Mouse (Mus musculus) forebrain, postnatal 0 days (tissue): ENCODE measurements around the gene 1110059E24Rik. TPM values are rescaled to one million over a fixed set of nuclear protein-coding genes. Genes with fewer than 3 reads are reported as not detected.

Experiments
- ATAC-seq: fragments of 200-750 bp; cut with Nextera tagmentation; 2 replicates; pipeline ENCODE4 v1.8.0; 2017; ENCODE audit warnings: mild to moderate bottlenecking, moderate library complexity
- DNase-seq: peaks from one replicate; pipeline ENCODE4 v3.0.0-alpha.2; 2015
- H3K27ac ChIP-seq: fragments of 300-500 bp; sonication (generic); 2 replicates; pipeline ENCODE4 v1.5.1; 2014; ENCODE audit warnings: low read depth, mild to moderate bottlenecking, antibody characterized with exemption, low read length, moderate library complexity, mixed read lengths
- H3K27me3 ChIP-seq: fragments of 300-500 bp; sonication (generic); 2 replicates; pipeline ENCODE4 v1.6.1; 2014; ENCODE audit warnings: mild to moderate bottlenecking, low read length, mixed read lengths; ENCODE audit not compliant: insufficient read depth
- H3K36me3 ChIP-seq: fragments of 300-500 bp; sonication (generic); 2 replicates; pipeline ENCODE4 v1.6.1; 2014; ENCODE audit warnings: mild to moderate bottlenecking, moderate library complexity; ENCODE audit not compliant: insufficient read depth
- H3K4me1 ChIP-seq: fragments of 300-500 bp; sonication (generic); 2 replicates; pipeline ENCODE4 v1.6.1; 2014; ENCODE audit warnings: antibody characterized with exemption; ENCODE audit not compliant: insufficient read depth
- H3K4me2 ChIP-seq: fragments of 300-500 bp; sonication (generic); 2 replicates; pipeline ENCODE4 v1.6.1; 2014; ENCODE audit warnings: low read depth, mild to moderate bottlenecking, moderate library complexity
- H3K4me3 ChIP-seq: fragments of 300-500 bp; sonication (generic); 2 replicates; pipeline ENCODE4 v1.5.1; 2014; ENCODE audit warnings: low read depth, low read length, mixed read lengths
- H3K9ac ChIP-seq: fragments of 300-500 bp; sonication (generic); 2 replicates; pipeline ENCODE4 v1.6.1; 2014; ENCODE audit warnings: mild to moderate bottlenecking
- H3K9me3 ChIP-seq: fragments of 300-500 bp; sonication (generic); 2 replicates; pipeline ENCODE4 v1.6.1; 2016; ENCODE audit warnings: low read length
- CTCF ChIP-seq: sonication (generic); IDR thresholded peaks from 2 replicates; pipeline ENCODE4 v1.5.1; 2016; ENCODE audit warnings: antibody characterized with exemption, control low read depth, low read depth
- WGBS: fragments of 180-500 bp; shearing (Covaris S2); extraction: QIAGEN DNeasy Blood & Tissue Kit; methylation state at CpG from one replicate; pipeline ENCODE4 v1.1.7; 2014; 5-methylcytosine and 5-hydroxymethylcytosine counted together
- polyA plus RNA-seq: library from polyadenylated mRNA; unstranded; fragments of >200 nt; fragmentation: Nextera tagmentation; extraction: Ambion mirVana; gene quantifications from 2 replicates; pipeline ENCODE4 v1.2.1, GENCODE M21; 2015
- total RNA-seq: library from RNA; depleted of rRNA; stranded (reverse); fragments of >200 nt; gene quantifications from 2 replicates; pipeline ENCODE4 v1.2.3, GENCODE M21; 2014; rRNA removed

The 1110059E24Rik gene
- total RNA-seq (36.5 and 45.8 TPM in 2 replicates), polyA plus RNA-seq (55.5 and 56.9 TPM in 2 replicates)

- 6% methylated on average over 52 of the region's 52 CpGs for WGBS
- peak within 1 kb of the TSS; percentile 91 for H3K4me2 ChIP-seq
- ATAC-seq (peak; percentile 98), DNase-seq (peak; percentile 97)
- TF ChIP-seq CTCF: no peak
- H3K27ac ChIP-seq: peak within 1 kb of the TSS; percentile 96
- peak within 1 kb of the TSS; percentile 84 for H3K9ac ChIP-seq
- H3K4me1 ChIP-seq: peaks cover 21% of the 10 kb centered on the region; the same call in 1 of the 2 replicates
- H3K4me3 ChIP-seq: peak within 1 kb of the TSS; percentile 96
- H3K9me3 ChIP-seq: no peaks in the 10 kb centered on the region
- H3K27me3 ChIP-seq: no peaks in the 10 kb centered on the region
- H3K36me3 ChIP-seq: no peaks in the 10 kb centered on the region
These were observed at the start of gene 1110059E24Rik for GRCm38 (mm10) chr19:21652285-21653171. 1110059E24Rik (minus strand) TSS chr19:21652976.

- Histone ChIP-seq H3K27ac (no peak overlapping the region), H3K36me3 (peaks cover 13% of the 10 kb centered on the region), H3K4me3 (no peak overlapping the region), H3K4me1 (no peaks in the 10 kb centered on the region), H3K9me3 (no peaks in the 10 kb centered on the region), H3K27me3 (no peaks in the 10 kb centered on the region), H3K9ac (no peak overlapping the region), H3K4me2 (no peak overlapping the region)
- TF ChIP-seq CTCF: no peak
- DNase-seq: no peak
- no peak for ATAC-seq
- WGBS: 96% methylated on average over 10 of the region's 10 CpGs
These were observed 28.2 kb upstream of the 1110059E24Rik start for GRCm38 (mm10) chr19:21680986-21681385.

DNA sequence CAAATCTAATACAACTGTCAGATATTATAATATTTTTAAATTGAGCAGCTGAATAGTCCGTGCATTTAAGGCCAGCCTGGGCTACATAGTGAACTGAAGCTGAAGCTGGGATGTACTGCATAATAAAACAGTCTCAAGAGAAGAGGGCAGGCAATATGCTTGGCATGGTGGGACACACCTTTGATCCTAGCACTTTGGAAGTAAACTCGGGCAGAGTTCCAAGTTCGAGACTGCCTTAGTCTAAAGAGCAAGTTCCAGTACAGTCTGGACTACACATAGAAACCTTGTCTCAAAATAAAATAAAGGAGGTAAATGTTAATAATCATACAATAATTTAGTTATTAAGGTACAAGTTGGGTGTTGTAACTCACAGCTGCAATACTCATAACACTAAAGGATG is 27.3 kb upstream of the 1110059E24Rik start:
- no peak overlapping the region for H3K4me2 ChIP-seq
- no peak for TF ChIP-seq CTCF
- ATAC-seq (no peak), DNase-seq (no peak)
- no peaks in the 10 kb centered on the region for H3K4me1 ChIP-seq
- WGBS: 95% methylated on average over 3 of the region's 3 CpGs
- no peak overlapping the region for H3K9ac ChIP-seq
- H3K36me3 ChIP-seq: peaks cover 10% of the 10 kb centered on the region
- no peaks in the 10 kb centered on the region for H3K9me3 ChIP-seq
- H3K4me3 ChIP-seq: no peak overlapping the region
- H3K27me3 ChIP-seq: no peaks in the 10 kb centered on the region
- no peak overlapping the region for H3K27ac ChIP-seq

- H3K9ac ChIP-seq: no peak overlapping the region
- H3K27ac ChIP-seq: no peak overlapping the region
- H3K4me2 ChIP-seq: no peak overlapping the region
- H3K9me3 ChIP-seq: no peaks in the 10 kb centered on the region
- no peaks in the 10 kb centered on the region for H3K36me3 ChIP-seq
- H3K27me3 ChIP-seq: no peaks in the 10 kb centered on the region
- H3K4me1 ChIP-seq: no peaks in the 10 kb centered on the region
- TF ChIP-seq CTCF: no peak
- DNase-seq (no peak), ATAC-seq (no peak)
- 98% methylated on average over 17 of the region's 17 CpGs for WGBS
- no peak overlapping the region for H3K4me3 ChIP-seq
These were observed 21.7 kb upstream of the 1110059E24Rik start for GRCm38 (mm10) chr19:21674354-21675096.

- Histone ChIP-seq H3K4me3 (no peak overlapping the region), H3K4me1 (no peaks in the 10 kb centered on the region), H3K9ac (no peak overlapping the region), H3K36me3 (no peaks in the 10 kb centered on the region), H3K4me2 (no peak overlapping the region), H3K27ac (no peak overlapping the region), H3K27me3 (no peaks in the 10 kb centered on the region), H3K9me3 (no peaks in the 10 kb centered on the region)
- ATAC-seq (no peak), DNase-seq (no peak)
- TF ChIP-seq CTCF: no peak
- WGBS: 97% methylated on average over 4 of the region's 4 CpGs
These were observed 16.9 kb upstream of the 1110059E24Rik start for GRCm38 (mm10) chr19:21669650-21670049.

GRCm38 (mm10) chr19:21663756-21664456 is 11.1 kb upstream of the 1110059E24Rik start:
- H3K36me3 ChIP-seq: no peaks in the 10 kb centered on the region
- H3K4me2 ChIP-seq: no peak overlapping the region
- DNase-seq: no peak
- H3K27ac ChIP-seq: no peak overlapping the region
- TF ChIP-seq CTCF: no peak
- 88% methylated on average over 4 of the region's 4 CpGs for WGBS
- H3K9me3 ChIP-seq: no peaks in the 10 kb centered on the region
- H3K4me3 ChIP-seq: no peak overlapping the region
- H3K4me1 ChIP-seq: no peaks in the 10 kb centered on the region
- H3K27me3 ChIP-seq: no peaks in the 10 kb centered on the region
- no peak overlapping the region for H3K9ac ChIP-seq
- ATAC-seq: no peak
